Mouse (Mus musculus): ENCODE measurements at regions not wholly inside any gene's neighbourhood (a gene's known extent, or its start where the extent isn't known, plus 50 kb on each side); places are given as distances from the start of the nearest gene placed in this dataset.
"Not testable (repeated sequence)": the region's sequence is repeated elsewhere in the genome, so short reads cannot be mapped to it uniquely, and the experiment has no call there.

DNA sequence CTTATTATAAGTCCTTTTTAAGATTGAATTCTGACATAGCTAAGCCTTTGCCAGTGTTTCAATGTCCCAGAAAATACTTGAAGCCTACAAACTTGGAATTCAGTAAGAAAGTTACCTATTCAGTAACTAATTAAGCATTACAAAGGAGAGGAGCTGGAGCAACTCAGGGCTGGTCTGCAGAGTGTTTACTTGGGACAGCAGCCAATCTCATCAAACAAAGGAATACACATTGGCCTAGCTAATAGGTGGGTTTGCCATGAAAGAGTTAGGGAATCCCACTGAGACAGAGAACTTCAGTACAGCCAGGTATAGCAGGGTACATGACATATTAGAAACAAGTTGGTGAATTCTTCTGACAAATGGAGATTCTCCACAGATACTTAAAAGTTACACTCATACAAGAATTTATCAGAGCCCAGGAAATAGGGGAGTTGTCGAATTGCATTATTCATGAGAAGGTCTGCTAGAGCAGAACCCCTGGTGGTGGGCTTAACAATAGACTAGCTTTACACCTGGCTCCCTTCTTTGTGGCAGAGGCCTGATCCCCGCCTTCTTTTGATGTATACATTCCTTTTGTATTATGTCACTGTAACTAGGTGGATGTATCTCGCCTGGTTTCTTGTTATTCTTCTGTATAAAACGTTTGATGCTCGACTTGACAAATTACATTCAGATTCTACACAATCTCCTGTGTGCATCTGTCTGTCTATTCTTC is 525.2 kb downstream of the 4930447F04Rik start:
- not testable (repeated sequence) for DNase-seq (ENCODE audit: low spot score in 2 of 2)

DNA sequence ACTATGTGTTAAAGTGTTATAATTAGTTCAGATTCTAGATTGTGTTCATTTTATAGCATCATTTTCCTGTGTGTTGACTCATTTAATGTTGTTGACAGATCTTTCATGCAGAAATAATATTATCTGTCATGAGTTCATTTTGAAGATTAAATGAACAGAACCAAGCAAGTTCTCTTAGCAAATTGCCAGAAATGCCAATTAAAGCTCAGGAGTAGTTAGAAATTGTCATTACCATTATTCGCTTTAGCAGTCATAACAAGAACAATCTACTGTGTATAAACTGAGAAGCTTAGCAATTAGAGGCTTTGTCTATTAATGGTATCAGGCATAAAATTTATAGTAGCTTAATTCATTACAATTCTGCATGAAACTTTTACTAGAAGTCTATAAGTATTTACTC is 534.2 kb downstream of the 4930447F04Rik start:
- DNase-seq (ENCODE audit: low spot score in 2 of 2), result no peak

DNA sequence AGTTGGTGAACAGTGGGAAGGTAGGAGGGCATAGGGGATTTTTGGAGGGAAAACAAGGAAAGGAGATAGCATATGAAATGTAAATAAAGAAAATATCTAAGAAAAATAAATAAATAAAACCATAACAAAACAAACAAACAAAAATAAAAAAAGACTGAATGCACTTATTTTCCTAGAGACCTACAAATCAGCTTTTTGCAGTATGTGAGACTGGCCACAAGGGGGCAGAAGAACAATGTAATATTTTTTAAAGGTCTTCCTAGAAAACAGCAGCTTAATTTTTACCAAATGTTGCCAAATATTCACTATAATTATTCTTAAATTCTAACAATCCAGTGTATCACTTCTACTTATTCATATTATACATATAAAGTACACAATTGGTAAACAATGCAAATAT is 569.4 kb downstream of the 4930447F04Rik start:
- peak; percentile 4 to 31 for DNase-seq (ENCODE audit: low spot score in 2 of 2)

DNA sequence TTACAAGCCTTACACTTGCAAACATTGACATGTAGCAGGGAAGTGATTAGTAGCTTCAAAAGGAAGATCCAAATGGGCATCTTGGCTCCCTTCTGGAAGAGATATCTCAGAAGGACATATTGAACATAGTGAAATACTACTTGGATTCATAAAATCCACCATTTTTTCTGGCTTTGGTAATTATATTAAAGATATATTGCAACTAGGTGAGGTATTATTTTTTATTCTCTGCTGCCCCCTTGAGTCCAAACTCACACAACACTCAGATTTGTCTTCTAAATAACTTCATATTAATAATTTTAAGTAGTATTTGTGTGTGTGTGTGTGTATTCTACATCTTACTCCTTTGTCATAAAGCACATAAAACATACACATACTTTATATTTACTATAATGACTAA is 588.5 kb downstream of the 4930447F04Rik start:
- no peak for DNase-seq (ENCODE audit: low spot score in 2 of 2)

Data from left cerebral cortex, adult 18-20 months (tissue).